Mouse (Mus musculus) lung, adult 2 months (tissue): ENCODE measurements around the gene Gm11213. TPM values are rescaled to one million over a fixed set of nuclear protein-coding genes. Genes with fewer than 3 reads are reported as not detected.

Source experiments
- DNase-seq: peaks from one replicate; pipeline ENCODE4 v3.0.0; 2022
- H3K4me1 ChIP-seq: fragments of 200-500 bp; 2 replicates; pipeline ENCODE4 v1.6.1; 2011; ENCODE audit warnings: low read length; ENCODE audit not compliant: control insufficient read depth, insufficient read depth
- H3K4me3 ChIP-seq: fragments of 200-500 bp; replicated peaks from 2 replicates; pipeline ENCODE3; 2011; ENCODE audit warnings: low read depth, mild to moderate bottlenecking, control low read depth, low read length; ENCODE audit errors: extremely low read depth
- CTCF ChIP-seq: fragments of 200-500 bp; IDR thresholded peaks from 2 replicates; pipeline ENCODE4 v1.5.1; 2011; ENCODE audit warnings: mild to moderate bottlenecking, low read length, control low read depth; ENCODE audit not compliant: insufficient read depth
- POLR2A ChIP-seq: fragments of 200-500 bp; IDR thresholded peaks from 2 replicates; pipeline ENCODE4 v1.6.1; 2011; ENCODE audit warnings: low read depth, mild to moderate bottlenecking, control low read depth, low read length, borderline replicate concordance; ENCODE audit errors: extremely low read depth
- WGBS: fragments of 180-500 bp; shearing (Covaris S2); methylation state at CpG from one replicate; pipeline ENCODE4 v1.1.7; 2018; 5-methylcytosine and 5-hydroxymethylcytosine counted together
- polyA plus RNA-seq: library from polyadenylated mRNA; depleted of rRNA; stranded (reverse); fragments of >200 nt; gene quantifications from 2 replicates; pipeline ENCODE4 v1.2.3, GENCODE M21; 2012; rRNA removed

The Gm11213 gene
- polyA plus RNA-seq, 1 experiment: not detected

GRCm38 (mm10) chr4:63550908-63551307 lies 54.2 kb downstream of the Gm11213 start:
- WGBS: 92% methylated on average over 3 of the region's 3 CpGs
- TF ChIP-seq CTCF (no peak), POLR2A (no peak)
- Histone ChIP-seq H3K4me3 (no peak overlapping the region), H3K4me1 (peaks cover 20% of the 10 kb centered on the region)
- DNase-seq: no peak

- 55% methylated on average over 3 of the region's 3 CpGs for WGBS
- DNase-seq: no peak
- TF ChIP-seq CTCF (no peak), POLR2A (no peak)
- Histone ChIP-seq H3K4me3 (no peak overlapping the region), H3K4me1 (peaks cover 23% of the 10 kb centered on the region)
Observed at GRCm38 (mm10) chr4:63548491-63548890, 56.6 kb downstream of the Gm11213 start.

GRCm38 (mm10) chr4:63547799-63548198 lies 57.3 kb downstream of the Gm11213 start:
- 12% methylated on average over 1 of the region's 1 CpGs for WGBS
- Histone ChIP-seq H3K4me3 (no peak overlapping the region), H3K4me1 (peaks cover 23% of the 10 kb centered on the region)
- no peak for DNase-seq
- TF ChIP-seq POLR2A: no peak
- TF ChIP-seq CTCF: no peak

Other genes starting within 250 kb of the Gm11213 start
- 0.22 and 0.50 TPM in 2 replicates for gene Orm3, start 249.1 kb downstream of the Gm11213 start, polyA plus RNA-seq
- gene Orm2, start 242.8 kb downstream of the Gm11213 start, polyA plus RNA-seq: 0.45 and 0.49 TPM in 2 replicates
- gene Akna, start 201.9 kb downstream of the Gm11213 start, polyA plus RNA-seq: 22.2 and 22.7 TPM in 2 replicates
- 6.4 and 7.8 TPM in 2 replicates for gene Whrn, start 109.3 kb downstream of the Gm11213 start, polyA plus RNA-seq
- 48.3 and 56.6 TPM in 2 replicates for gene Atp6v1g1, start 60.5 kb downstream of the Gm11213 start, polyA plus RNA-seq
- 11.2 and 15.2 TPM in 2 replicates for gene Tmem268, start 46.5 kb downstream of the Gm11213 start, polyA plus RNA-seq
- not detected in 2 replicates for gene Tex48, start 17.2 kb upstream of the Gm11213 start, polyA plus RNA-seq
- gene Gm11214, start 58.1 kb upstream of the Gm11213 start, polyA plus RNA-seq: not detected in 2 replicates
- 0.56 and 0.57 TPM in 2 replicates for gene Tnfsf15, start 139.9 kb upstream of the Gm11213 start, polyA plus RNA-seq